Mouse (Mus musculus) erythroblast, adult 5-6 weeks (primary cell): ENCODE measurements around the gene Muc5b. TPM values are rescaled to one million over a fixed set of nuclear protein-coding genes. Genes with fewer than 3 reads are reported as not detected.
"Not testable (repeated sequence)": the region's sequence is repeated elsewhere in the genome, so short reads cannot be mapped to it uniquely, and the experiment has no call there.

Experiments
- ATAC-seq: replicated peaks from 2 replicates; pipeline ENCODE4 v1.8.0; 2016; ENCODE audit warnings: moderate number of reproducible peaks, mild to moderate bottlenecking, moderate TSS enrichment, inconsistent platforms; ENCODE audit not compliant: poor library complexity, low FRiP score, severe bottlenecking
- total RNA-seq, 2 experiments: library from RNA; stranded (forward) in 1 of 2; stranded (reverse) in 1 of 2; fragments of 150-400 nt in 1 of 2; fragments of 200-764, 138-1000 nt in 1 of 2; gene quantifications; 2 replicates each; pipeline versions ENCODE4 v1.2.3 to v1.2.4; 2015 to 2017; ENCODE audit warnings: low replicate concordance in 2 of 2

Gene Muc5b
- not detected in 2 replicates for total RNA-seq (2015; ENCODE audit: low replicate concordance)
- total RNA-seq (2017; ENCODE audit: low replicate concordance), result not detected in 2 replicates

- ATAC-seq, result no peak
Measured at GRCm38 (mm10) chr7:141838779-141839178, at the start of gene Muc5b. Gene Muc5b, plus strand, starts transcription at chr7:141839070.

- ATAC-seq, result no peak
Measured at GRCm38 (mm10) chr7:141794251-141794650, 44.6 kb upstream of the Muc5b start.

GRCm38 (mm10) chr7:141803206-141803605, 35.7 kb upstream of the Muc5b start:
- no peak for ATAC-seq

GRCm38 (mm10) chr7:141805384-141805783, 33.5 kb upstream of the Muc5b start:
- ATAC-seq, result no peak

GRCm38 (mm10) chr7:141807823-141808222, 31.0 kb upstream of the Muc5b start:
- ATAC-seq, result not testable (repeated sequence)

- not testable (repeated sequence) for ATAC-seq
Measured at GRCm38 (mm10) chr7:141809933-141810332, 28.9 kb upstream of the Muc5b start.

GRCm38 (mm10) chr7:141813321-141813720, 25.5 kb upstream of the Muc5b start:
- ATAC-seq, result 0 out of 2 replicates have a peak, but pooled peaks have one; percentile 23

GRCm38 (mm10) chr7:141815361-141815760, 23.5 kb upstream of the Muc5b start:
- ATAC-seq, result no peak

GRCm38 (mm10) chr7:141817355-141818075, 21.4 kb upstream of the Muc5b start:
- no peak for ATAC-seq

GRCm38 (mm10) chr7:141818267-141818666, 20.6 kb upstream of the Muc5b start:
- 0 out of 2 replicates have a peak, but pooled peaks have one; percentile 32 for ATAC-seq

GRCm38 (mm10) chr7:141822582-141823261, 16.1 kb upstream of the Muc5b start:
- ATAC-seq, result no peak

- ATAC-seq, result no peak
Measured at GRCm38 (mm10) chr7:141823699-141824098, 15.2 kb upstream of the Muc5b start.

GRCm38 (mm10) chr7:141824398-141824797, 14.5 kb upstream of the Muc5b start:
- ATAC-seq, result no peak

- no peak for ATAC-seq
Measured at GRCm38 (mm10) chr7:141835941-141836340, 2.9 kb upstream of the Muc5b start.

- ATAC-seq, result no peak
Measured at GRCm38 (mm10) chr7:141836423-141836822, 2.4 kb upstream of the Muc5b start.

- no peak for ATAC-seq
Measured at GRCm38 (mm10) chr7:141840354-141840753, 1.5 kb downstream of the Muc5b start.

GRCm38 (mm10) chr7:141861046-141861445, 22.2 kb downstream of the Muc5b start:
- ATAC-seq, result no peak

- no peak for ATAC-seq
Measured at GRCm38 (mm10) chr7:141869644-141870043, 30.8 kb downstream of the Muc5b start.

GRCm38 (mm10) chr7:141870553-141870952, 31.7 kb downstream of the Muc5b start:
- ATAC-seq, result no peak

GRCm38 (mm10) chr7:141874891-141875290, 36.0 kb downstream of the Muc5b start:
- no peak for ATAC-seq

GRCm38 (mm10) chr7:141878813-141879212, 39.9 kb downstream of the Muc5b start:
- no peak for ATAC-seq
